Mouse (Mus musculus) heart, adult 2 months (tissue): ENCODE results near the gene Arhgap23.

Experiments used
- CTCF ChIP-seq: fragments of 200-600 bp; IDR thresholded peaks from 2 replicates; pipeline ENCODE4 v1.8.1; 2022; ENCODE audit warnings: antibody characterized with exemption, mild to moderate bottlenecking, moderate library complexity
- EP300 ChIP-seq: fragments of 200-500 bp; IDR thresholded peaks from 2 replicates; pipeline ENCODE4 v1.6.1; 2011; ENCODE audit warnings: low read depth, low read length, control low read depth; ENCODE audit not compliant: insufficient read depth
- POLR2A ChIP-seq: fragments of 200-500 bp; IDR thresholded peaks from 2 replicates; pipeline ENCODE4 v1.6.1; 2011; ENCODE audit warnings: mild to moderate bottlenecking, low read depth, low read length, control low read depth; ENCODE audit not compliant: insufficient read depth

DNA sequence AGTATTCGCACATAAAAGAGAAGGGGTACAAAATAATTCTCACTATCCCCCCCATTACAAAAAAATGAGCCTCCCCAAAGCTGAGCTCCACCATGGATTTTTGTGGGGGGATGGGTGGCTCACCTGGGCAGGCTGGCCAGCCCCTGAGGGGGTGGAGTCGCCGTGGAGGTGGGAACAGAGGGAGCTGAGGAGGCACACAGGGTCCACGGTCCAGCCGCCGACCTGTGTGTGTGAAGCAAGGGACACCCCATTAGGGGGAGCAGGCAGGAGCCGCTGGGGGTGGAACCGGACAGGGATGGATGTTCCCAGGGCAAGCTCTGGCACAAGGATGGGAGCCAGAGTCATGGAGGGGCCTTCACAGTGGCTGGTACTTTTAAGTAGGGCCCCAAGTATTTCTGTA is 133.4 kb downstream of the Arhgap23 start:
- no peak for TF ChIP-seq POLR2A
- TF ChIP-seq EP300 = no peak
- no peak for TF ChIP-seq CTCF
